Mouse (Mus musculus) thymus, adult 2 months (tissue): Measurements from ENCODE around the gene Tmem210.

Experiments
- CTCF ChIP-seq: fragments of 200-500 bp; IDR thresholded peaks from 2 replicates; pipeline ENCODE4 v1.5.1; 2012; ENCODE audit warnings: mild to moderate bottlenecking, control low read depth, low read length, moderate library complexity, borderline replicate concordance; ENCODE audit not compliant: control insufficient read depth, poor library complexity, insufficient read depth; ENCODE audit errors: extremely low read depth
- POLR2A ChIP-seq: fragments of 200-500 bp; IDR thresholded peaks from 2 replicates; pipeline ENCODE4 v1.6.1; 2012; ENCODE audit warnings: mild to moderate bottlenecking, low read length, control low read depth, moderate library complexity; ENCODE audit not compliant: control insufficient read depth, poor library complexity, insufficient read depth; ENCODE audit errors: extremely low read depth

GRCm38 (mm10) chr2:25263623-25264285, 24.2 kb upstream of the Tmem210 start:
- no peak for TF ChIP-seq POLR2A
- no peak for TF ChIP-seq CTCF
